In the genomic region with DNA sequence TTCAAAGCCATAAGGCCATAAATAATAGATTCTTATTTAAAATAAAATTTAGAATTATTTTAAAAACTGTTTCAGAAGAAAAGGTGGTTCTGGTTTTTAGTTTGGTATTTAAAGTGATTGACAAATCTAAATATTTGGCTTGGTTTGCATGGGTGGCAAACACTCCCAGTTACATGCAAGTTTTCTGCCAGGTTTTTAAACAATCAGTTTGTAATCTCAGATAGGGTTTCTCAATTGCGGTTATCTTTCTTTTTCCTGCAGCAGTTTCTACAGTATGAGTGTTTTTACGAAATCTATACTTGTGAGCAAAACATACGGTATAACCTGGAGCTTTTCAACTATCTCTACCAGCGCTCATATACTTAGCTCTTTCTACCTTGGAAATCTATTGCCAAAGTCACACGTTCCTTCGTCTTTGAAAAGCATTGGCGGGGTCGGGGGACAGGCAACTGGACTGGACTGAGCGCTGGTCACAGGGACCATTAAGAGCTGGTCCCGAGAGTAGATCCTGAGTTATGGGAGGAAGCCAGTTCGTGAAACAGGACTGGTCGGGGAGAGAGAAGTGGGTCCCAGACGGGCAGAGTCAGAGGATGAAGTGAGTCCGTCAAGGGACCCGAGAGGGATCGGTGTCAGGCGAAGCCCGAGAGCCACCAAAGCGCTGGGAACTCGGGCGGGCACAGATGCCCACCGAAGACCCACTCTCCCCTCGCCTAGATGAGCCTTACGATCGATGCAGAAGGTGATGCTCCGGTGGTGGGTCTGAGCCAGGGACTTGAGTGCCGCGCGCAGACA, we compare ENCODE assay signal across 7 mouse cellular contexts. TPM values are rescaled to one million over a fixed set of nuclear protein-coding genes. Genes with fewer than 3 reads are reported as not detected.
A peak's percentile ranks its signal among the peaks of the same experiment; 100 is the strongest.
DNase-seq lines count a peak whose midpoint lies in the region; ATAC-seq and TF ChIP-seq lines count a peak whose summit lies in the region.

No protein-coding gene starts in this region.

- TF ChIP-seq CTCF in lung, embryonic 14.5 days (IDR thresholded peaks at IDR 0.05; ENCODE audit: low read depth): no peak

- ATAC-seq in lung, embryonic 14.5 days (ENCODE audit: insufficient read depth): peak; percentile 65
- peak; percentile 50 for ATAC-seq in embryonic facial prominence, embryonic 14.5 days (ENCODE audit: low read depth)
- ATAC-seq in hindbrain, embryonic 15.5 days (ENCODE audit: low FRiP score, low read depth): peak; percentile 81
- ATAC-seq in midbrain, embryonic 14.5 days (ENCODE audit: low FRiP score, low TSS enrichment): peak; percentile 70; the same call in 1 of the 2 replicates

- H3K27me3 ChIP-seq in lung, embryonic 14.5 days (ENCODE audit: insufficient read depth, low read length): no peaks in the 10 kb centered on the region
- H3K27me3 ChIP-seq in embryonic facial prominence, embryonic 14.5 days (replicated peaks; ENCODE audit: control insufficient read depth, insufficient read depth, low read length): no peaks in the 10 kb centered on the region
- H3K27me3 ChIP-seq in hindbrain, embryonic 15.5 days: no peaks in the 10 kb centered on the region
- H3K27me3 ChIP-seq in midbrain, embryonic 14.5 days (ENCODE audit: control insufficient read depth, insufficient read depth, low read length): no peaks in the 10 kb centered on the region

- H3K4me3 ChIP-seq in lung, embryonic 14.5 days (ENCODE audit: low read depth, low read length): peak overlapping the region; percentile 72
- H3K4me3 ChIP-seq in embryonic facial prominence, embryonic 14.5 days (ENCODE audit: low read depth, low read length): peak overlapping the region; percentile 69
- peak overlapping the region; percentile 70 for H3K4me3 ChIP-seq in hindbrain, embryonic 15.5 days
- H3K4me3 ChIP-seq in midbrain, embryonic 14.5 days (replicated peaks; ENCODE audit: low read depth, low read length): peak overlapping the region; percentile 71

- peak overlapping the region; percentile 82 for H3K9ac ChIP-seq in lung, embryonic 14.5 days
- H3K9ac ChIP-seq in embryonic facial prominence, embryonic 14.5 days (ENCODE audit: low read depth, low read length): peak overlapping the region; percentile 88
- peak overlapping the region; percentile 82 for H3K9ac ChIP-seq in hindbrain, embryonic 15.5 days
- H3K9ac ChIP-seq in midbrain, embryonic 14.5 days (replicated peaks; ENCODE audit: low read length): peak overlapping the region; percentile 73

- H3K9me3 ChIP-seq in lung, embryonic 14.5 days (ENCODE audit: low read depth, low read length): no peaks in the 10 kb centered on the region
- H3K9me3 ChIP-seq in embryonic facial prominence, embryonic 14.5 days (ENCODE audit: control insufficient read depth, low read length): no peaks in the 10 kb centered on the region
- no peaks in the 10 kb centered on the region for H3K9me3 ChIP-seq in hindbrain, embryonic 15.5 days
- no peaks in the 10 kb centered on the region for H3K9me3 ChIP-seq in midbrain, embryonic 14.5 days (ENCODE audit: control insufficient read depth, low read length)

- peaks cover 7% of the 10 kb centered on the region; the same call in 1 of the 2 replicates for H3K4me1 ChIP-seq in lung, embryonic 14.5 days (ENCODE audit: insufficient read depth)
- H3K4me1 ChIP-seq in embryonic facial prominence, embryonic 14.5 days (ENCODE audit: control insufficient read depth, insufficient read depth, low read length): peaks cover 18% of the 10 kb centered on the region; the same call in 1 of the 2 replicates
- H3K4me1 ChIP-seq in hindbrain, embryonic 15.5 days (replicated peaks): peaks cover 30% of the 10 kb centered on the region
- peaks cover 19% of the 10 kb centered on the region for H3K4me1 ChIP-seq in midbrain, embryonic 14.5 days (ENCODE audit: control insufficient read depth, insufficient read depth, low read length)

- WGBS in lung, embryonic 14.5 days: under 1% methylated on average over 29 of the region's 29 CpGs
- 2% methylated on average over 24 of the region's 29 CpGs for WGBS in embryonic facial prominence, embryonic 14.5 days
- 3% methylated on average over 29 of the region's 29 CpGs for WGBS in hindbrain, embryonic 15.5 days
- 4% methylated on average over 29 of the region's 29 CpGs for WGBS in midbrain, embryonic 14.5 days

- no peak for DNase-seq in lung, embryonic 14.5 days
- no peak for DNase-seq in lung, postnatal 10 days
- DNase-seq in embryonic facial prominence, embryonic 14.5 days (ENCODE audit: low spot score): no peak
- no peak for DNase-seq in midbrain, embryonic 14.5 days
- DNase-seq in adrenal gland, postnatal 4 days (ENCODE audit: low spot score in 2 of 2): no peak
- DNase-seq in right cerebral cortex, postnatal 25 days: no peak

- H3K36me3 ChIP-seq in lung, embryonic 14.5 days (ENCODE audit: insufficient read depth): peaks cover 5% of the 10 kb centered on the region
- H3K36me3 ChIP-seq in embryonic facial prominence, embryonic 14.5 days (ENCODE audit: control insufficient read depth, insufficient read depth, low read length): peaks cover 11% of the 10 kb centered on the region
- peaks cover 11% of the 10 kb centered on the region for H3K36me3 ChIP-seq in hindbrain, embryonic 15.5 days
- peaks cover 6% of the 10 kb centered on the region for H3K36me3 ChIP-seq in midbrain, embryonic 14.5 days (ENCODE audit: control insufficient read depth, insufficient read depth, low read length)

- H3K4me2 ChIP-seq in lung, embryonic 14.5 days: peak overlapping the region; percentile 69
- peak overlapping the region; percentile 77 for H3K4me2 ChIP-seq in embryonic facial prominence, embryonic 14.5 days (ENCODE audit: low read depth, low read length)
- H3K4me2 ChIP-seq in hindbrain, embryonic 15.5 days: peak overlapping the region; percentile 79
- peak overlapping the region; percentile 87 for H3K4me2 ChIP-seq in midbrain, embryonic 14.5 days (ENCODE audit: low read length)

- peak overlapping the region; percentile 73 for H3K27ac ChIP-seq in lung, embryonic 14.5 days (ENCODE audit: low read depth)
- H3K27ac ChIP-seq in embryonic facial prominence, embryonic 14.5 days (replicated peaks; ENCODE audit: low read depth, low read length): peak overlapping the region; percentile 70
- peak overlapping the region; percentile 74 for H3K27ac ChIP-seq in hindbrain, embryonic 15.5 days (replicated peaks)
- peak overlapping the region; percentile 41; the same call in 1 of the 2 replicates for H3K27ac ChIP-seq in midbrain, embryonic 14.5 days (replicated peaks; ENCODE audit: low read depth, low read length)

RNA-seq across cellular contexts. Expression of gene Acad8, which starts 0.5 kb away (rescaled TPM):
- polyA plus RNA-seq in lung, embryonic 14.5 days (2014; fragmentation: Nextera tagmentation; extraction: Ambion mirVana): 39.5 and 47.7 TPM in 2 replicates
- 43.6 and 44.7 TPM in 2 replicates for polyA plus RNA-seq in embryonic facial prominence, embryonic 14.5 days (2014; fragmentation: Nextera tagmentation; extraction: Ambion mirVana)
- polyA plus RNA-seq in hindbrain, embryonic 15.5 days (2015; fragmentation: Nextera tagmentation; extraction: Ambion mirVana): 36.1 and 41.7 TPM in 2 replicates
- polyA plus RNA-seq in midbrain, embryonic 14.5 days (2014; fragmentation: Nextera tagmentation; extraction: Ambion mirVana): 27.3 and 28.5 TPM in 2 replicates
- total RNA-seq in adrenal gland, postnatal 4 days (2021): 10 to 100 TPM; 72.0 to 73.2 TPM

RNA-seq across cellular contexts. Expression of gene Thyn1, which starts 0.6 kb away (rescaled TPM):
- 149 and 162 TPM in 2 replicates for polyA plus RNA-seq in lung, embryonic 14.5 days (2014; fragmentation: Nextera tagmentation; extraction: Ambion mirVana)
- polyA plus RNA-seq in embryonic facial prominence, embryonic 14.5 days (2014; fragmentation: Nextera tagmentation; extraction: Ambion mirVana): 115 and 128 TPM in 2 replicates
- 130 and 131 TPM in 2 replicates for polyA plus RNA-seq in hindbrain, embryonic 15.5 days (2015; fragmentation: Nextera tagmentation; extraction: Ambion mirVana)
- 127 and 131 TPM in 2 replicates for polyA plus RNA-seq in midbrain, embryonic 14.5 days (2014; fragmentation: Nextera tagmentation; extraction: Ambion mirVana)
- 10 to 100 TPM; 69.8 to 75.3 TPM for total RNA-seq in adrenal gland, postnatal 4 days (2021)

RNA-seq across cellular contexts. Expression of gene Vps26b, which starts 31.0 kb away (rescaled TPM):
- 37.9 and 38.8 TPM in 2 replicates for polyA plus RNA-seq in lung, embryonic 14.5 days (2014; fragmentation: Nextera tagmentation; extraction: Ambion mirVana)
- polyA plus RNA-seq in embryonic facial prominence, embryonic 14.5 days (2014; fragmentation: Nextera tagmentation; extraction: Ambion mirVana): 41.8 and 43.0 TPM in 2 replicates
- polyA plus RNA-seq in hindbrain, embryonic 15.5 days (2015; fragmentation: Nextera tagmentation; extraction: Ambion mirVana): 84.8 and 90.7 TPM in 2 replicates
- polyA plus RNA-seq in midbrain, embryonic 14.5 days (2014; fragmentation: Nextera tagmentation; extraction: Ambion mirVana): 85.3 and 102 TPM in 2 replicates
- 10 to 100 TPM; 44.3 to 45.0 TPM for total RNA-seq in adrenal gland, postnatal 4 days (2021)

RNA-seq across cellular contexts. Expression of gene Ncapd3, which starts 31.1 kb away (rescaled TPM):
- polyA plus RNA-seq in lung, embryonic 14.5 days (2014; fragmentation: Nextera tagmentation; extraction: Ambion mirVana): 44.1 and 45.2 TPM in 2 replicates
- polyA plus RNA-seq in embryonic facial prominence, embryonic 14.5 days (2014; fragmentation: Nextera tagmentation; extraction: Ambion mirVana): 29.0 and 29.4 TPM in 2 replicates
- 15.4 and 16.6 TPM in 2 replicates for polyA plus RNA-seq in hindbrain, embryonic 15.5 days (2015; fragmentation: Nextera tagmentation; extraction: Ambion mirVana)
- polyA plus RNA-seq in midbrain, embryonic 14.5 days (2014; fragmentation: Nextera tagmentation; extraction: Ambion mirVana): 16.7 and 24.6 TPM in 2 replicates
- 10 to 100 TPM; 29.8 to 30.4 TPM for total RNA-seq in adrenal gland, postnatal 4 days (2021)
